Mouse (Mus musculus): Measurements from ENCODE around the gene Otud6a. TPM values are rescaled to one million over a fixed set of nuclear protein-coding genes. Genes with fewer than 3 reads are reported as not detected.

Gene Otud6a
- total RNA-seq (2023) = not detected

GRCm38 (mm10) chrX:100428693-100429092 is at the start of gene Otud6a:
Gene Otud6a (plus strand): TSS chrX:100429013.

GRCm38 (mm10) chrX:100442617-100443016 is 13.8 kb downstream of the Otud6a start, which contains the start of gene Awat2:
Gene Awat2 (minus strand): TSS chrX:100442717.

Other genes with a start within 250 kb of the Otud6a start
- 0.30 TPM for gene Awat2, start 13.7 kb downstream of the Otud6a start, total RNA-seq (2023)
- gene Igbp1, start 65.3 kb downstream of the Otud6a start, total RNA-seq (2023) = 62.8 TPM
- not detected for gene Dgat2l6, start 95.8 kb downstream of the Otud6a start, total RNA-seq (2023)
- not detected for gene Awat1, start 143.2 kb downstream of the Otud6a start, total RNA-seq (2023)
- gene P2ry4, start 165.9 kb downstream of the Otud6a start, total RNA-seq (2023) = not detected
- gene Arr3, start 176.5 kb downstream of the Otud6a start, total RNA-seq (2023) = not detected
- gene Kif4, start 196.7 kb downstream of the Otud6a start, total RNA-seq (2023) = 0.62 TPM
- 13.9 TPM for gene Pdzd11, start 197.6 kb downstream of the Otud6a start, total RNA-seq (2023)

Measured in CD4-positive naive resting alpha-beta T cell, adult 57 days (primary cell).